Mouse (Mus musculus): ENCODE results near the gene Filip1. TPM values are rescaled to one million over a fixed set of nuclear protein-coding genes. Genes with fewer than 3 reads are reported as not detected.

Gene Filip1
- polyA plus RNA-seq, 1 experiment from 2014 or later: 4.2 TPM

GRCm38 (mm10) chr9:79806317-79807075, 206.2 kb downstream of the Filip1 start:
- WGBS: 47% methylated on average over 12 of the region's 12 CpGs
- Histone ChIP-seq H3K27me3 (ENCODE audit: control insufficient read depth, insufficient read depth, low read length) (no peaks in the 10 kb centered on the region), H3K4me1 (ENCODE audit: control insufficient read depth, insufficient read depth, low read length) (no peaks in the 10 kb centered on the region), H3K9me3 (ENCODE audit: control insufficient read depth, low read length) (no peaks in the 10 kb centered on the region), H3K36me3 (ENCODE audit: control insufficient read depth, insufficient read depth, low read length) (no peaks in the 10 kb centered on the region), H3K4me3 (replicated peaks; ENCODE audit: low read depth, low read length) (no peak overlapping the region), H3K27ac (replicated peaks; ENCODE audit: low read depth, low read length) (no peak overlapping the region), H3K9ac (replicated peaks; ENCODE audit: low read length) (no peak overlapping the region), H3K4me2 (ENCODE audit: low read length) (no peak overlapping the region)
- peak; percentile 34; the same call in 1 of the 2 replicates for ATAC-seq (ENCODE audit: low FRiP score, low TSS enrichment)
- DNase-seq: peak; percentile 86

GRCm38 (mm10) chr9:79805426-79805825, 207.2 kb downstream of the Filip1 start:
- Histone ChIP-seq H3K4me2 (ENCODE audit: low read length) (no peak overlapping the region), H3K9me3 (ENCODE audit: control insufficient read depth, low read length) (no peaks in the 10 kb centered on the region), H3K9ac (replicated peaks; ENCODE audit: low read length) (no peak overlapping the region), H3K27ac (replicated peaks; ENCODE audit: low read depth, low read length) (no peak overlapping the region), H3K4me3 (replicated peaks; ENCODE audit: low read depth, low read length) (no peak overlapping the region), H3K36me3 (ENCODE audit: control insufficient read depth, insufficient read depth, low read length) (no peaks in the 10 kb centered on the region), H3K4me1 (ENCODE audit: control insufficient read depth, insufficient read depth, low read length) (no peaks in the 10 kb centered on the region), H3K27me3 (ENCODE audit: control insufficient read depth, insufficient read depth, low read length) (no peaks in the 10 kb centered on the region)
- WGBS: 93% methylated on average over 10 of the region's 10 CpGs
- DNase-seq: no peak
- ATAC-seq (ENCODE audit: low FRiP score, low TSS enrichment): no peak

GRCm38 (mm10) chr9:79796461-79797135, 216.1 kb downstream of the Filip1 start:
- ATAC-seq (ENCODE audit: low FRiP score, low TSS enrichment) (no peak), DNase-seq (peak; percentile 60)
- no peak overlapping the region for H3K4me3 ChIP-seq (replicated peaks; ENCODE audit: low read depth, low read length)
- H3K36me3 ChIP-seq (ENCODE audit: control insufficient read depth, insufficient read depth, low read length): no peaks in the 10 kb centered on the region
- no peak overlapping the region for H3K27ac ChIP-seq (replicated peaks; ENCODE audit: low read depth, low read length)
- no peak overlapping the region for H3K9ac ChIP-seq (replicated peaks; ENCODE audit: low read length)
- H3K27me3 ChIP-seq (ENCODE audit: control insufficient read depth, insufficient read depth, low read length): no peaks in the 10 kb centered on the region
- WGBS: 61% methylated on average over 7 of the region's 7 CpGs
- no peaks in the 10 kb centered on the region for H3K9me3 ChIP-seq (ENCODE audit: control insufficient read depth, low read length)
- peaks cover 11% of the 10 kb centered on the region for H3K4me1 ChIP-seq (ENCODE audit: control insufficient read depth, insufficient read depth, low read length)
- no peak overlapping the region for H3K4me2 ChIP-seq (ENCODE audit: low read length)

GRCm38 (mm10) chr9:79795076-79795475, 217.6 kb downstream of the Filip1 start:
- H3K9ac ChIP-seq (replicated peaks; ENCODE audit: low read length): no peak overlapping the region
- no peak overlapping the region for H3K27ac ChIP-seq (replicated peaks; ENCODE audit: low read depth, low read length)
- no peaks in the 10 kb centered on the region for H3K27me3 ChIP-seq (ENCODE audit: control insufficient read depth, insufficient read depth, low read length)
- H3K4me2 ChIP-seq (ENCODE audit: low read length): no peak overlapping the region
- H3K36me3 ChIP-seq (ENCODE audit: control insufficient read depth, insufficient read depth, low read length): no peaks in the 10 kb centered on the region
- WGBS: 95% methylated on average over 1 of the region's 1 CpGs
- ATAC-seq (ENCODE audit: low FRiP score, low TSS enrichment): no peak
- peaks cover 17% of the 10 kb centered on the region for H3K4me1 ChIP-seq (ENCODE audit: control insufficient read depth, insufficient read depth, low read length)
- no peak for DNase-seq
- no peak overlapping the region for H3K4me3 ChIP-seq (replicated peaks; ENCODE audit: low read depth, low read length)
- H3K9me3 ChIP-seq (ENCODE audit: control insufficient read depth, low read length): no peaks in the 10 kb centered on the region

- H3K9me3 ChIP-seq (ENCODE audit: control insufficient read depth, low read length): no peaks in the 10 kb centered on the region
- peaks cover 17% of the 10 kb centered on the region for H3K4me1 ChIP-seq (ENCODE audit: control insufficient read depth, insufficient read depth, low read length)
- H3K4me2 ChIP-seq (ENCODE audit: low read length): peak within 1 kb of the TSS; percentile 59
- H3K27me3 ChIP-seq (ENCODE audit: control insufficient read depth, insufficient read depth, low read length): no peaks in the 10 kb centered on the region
- peak within 1 kb of the TSS; percentile 96 for H3K4me3 ChIP-seq (replicated peaks; ENCODE audit: low read depth, low read length)
- ATAC-seq (ENCODE audit: low FRiP score, low TSS enrichment) (peak; percentile 98), DNase-seq (peak; percentile 99)
- under 1% methylated on average over 91 of the region's 91 CpGs for WGBS
- no peaks in the 10 kb centered on the region for H3K36me3 ChIP-seq (ENCODE audit: control insufficient read depth, insufficient read depth, low read length)
- H3K27ac ChIP-seq (replicated peaks; ENCODE audit: low read depth, low read length): peak within 1 kb of the TSS; percentile 87
- H3K9ac ChIP-seq (replicated peaks; ENCODE audit: low read length): peak within 1 kb of the TSS; percentile 92
These were observed 219.5 kb downstream of the Filip1 start, which contains the start of gene Tmem30a for GRCm38 (mm10) chr9:79792841-79793835. Gene Tmem30a, minus strand, starts transcription at chr9:79793507.

GRCm38 (mm10) chr9:79785794-79786085, 226.9 kb downstream of the Filip1 start:
- Histone ChIP-seq H3K27me3 (ENCODE audit: control insufficient read depth, insufficient read depth, low read length) (no peaks in the 10 kb centered on the region), H3K4me2 (ENCODE audit: low read length) (no peak overlapping the region), H3K9me3 (ENCODE audit: control insufficient read depth, low read length) (no peaks in the 10 kb centered on the region), H3K4me1 (ENCODE audit: control insufficient read depth, insufficient read depth, low read length) (no peaks in the 10 kb centered on the region), H3K9ac (replicated peaks; ENCODE audit: low read length) (no peak overlapping the region), H3K27ac (replicated peaks; ENCODE audit: low read depth, low read length) (no peak overlapping the region), H3K36me3 (ENCODE audit: control insufficient read depth, insufficient read depth, low read length) (no peaks in the 10 kb centered on the region), H3K4me3 (replicated peaks; ENCODE audit: low read depth, low read length) (no peak overlapping the region)
- no peak for ATAC-seq (ENCODE audit: low FRiP score, low TSS enrichment)
- no peak for DNase-seq
- 90% methylated on average over 2 of the region's 2 CpGs for WGBS

GRCm38 (mm10) chr9:79784934-79785793, 227.5 kb downstream of the Filip1 start:
- Histone ChIP-seq H3K9ac (replicated peaks; ENCODE audit: low read length) (no peak overlapping the region), H3K4me3 (replicated peaks; ENCODE audit: low read depth, low read length) (no peak overlapping the region), H3K27me3 (ENCODE audit: control insufficient read depth, insufficient read depth, low read length) (no peaks in the 10 kb centered on the region), H3K36me3 (ENCODE audit: control insufficient read depth, insufficient read depth, low read length) (no peaks in the 10 kb centered on the region), H3K27ac (replicated peaks; ENCODE audit: low read depth, low read length) (no peak overlapping the region), H3K4me2 (ENCODE audit: low read length) (no peak overlapping the region), H3K4me1 (ENCODE audit: control insufficient read depth, insufficient read depth, low read length) (no peaks in the 10 kb centered on the region), H3K9me3 (ENCODE audit: control insufficient read depth, low read length) (no peaks in the 10 kb centered on the region)
- 95% methylated on average over 2 of the region's 2 CpGs for WGBS
- ATAC-seq (ENCODE audit: low FRiP score, low TSS enrichment) (no peak), DNase-seq (no peak)

- no peak overlapping the region for H3K4me3 ChIP-seq (replicated peaks; ENCODE audit: low read depth, low read length)
- no peak overlapping the region for H3K9ac ChIP-seq (replicated peaks; ENCODE audit: low read length)
- ATAC-seq (ENCODE audit: low FRiP score, low TSS enrichment): no peak
- no peaks in the 10 kb centered on the region for H3K27me3 ChIP-seq (ENCODE audit: control insufficient read depth, insufficient read depth, low read length)
- no peak overlapping the region for H3K27ac ChIP-seq (replicated peaks; ENCODE audit: low read depth, low read length)
- H3K9me3 ChIP-seq (ENCODE audit: control insufficient read depth, low read length): no peaks in the 10 kb centered on the region
- WGBS: 62% methylated on average over 3 of the region's 3 CpGs
- DNase-seq: no peak
- no peak overlapping the region for H3K4me2 ChIP-seq (ENCODE audit: low read length)
- no peaks in the 10 kb centered on the region for H3K36me3 ChIP-seq (ENCODE audit: control insufficient read depth, insufficient read depth, low read length)
- no peaks in the 10 kb centered on the region for H3K4me1 ChIP-seq (ENCODE audit: control insufficient read depth, insufficient read depth, low read length)
These were observed 228.2 kb downstream of the Filip1 start for GRCm38 (mm10) chr9:79784439-79784838.

All from midbrain, embryonic 14.5 days (tissue).